ENCODE assay signal across 26 mouse cellular contexts in the genomic region with DNA sequence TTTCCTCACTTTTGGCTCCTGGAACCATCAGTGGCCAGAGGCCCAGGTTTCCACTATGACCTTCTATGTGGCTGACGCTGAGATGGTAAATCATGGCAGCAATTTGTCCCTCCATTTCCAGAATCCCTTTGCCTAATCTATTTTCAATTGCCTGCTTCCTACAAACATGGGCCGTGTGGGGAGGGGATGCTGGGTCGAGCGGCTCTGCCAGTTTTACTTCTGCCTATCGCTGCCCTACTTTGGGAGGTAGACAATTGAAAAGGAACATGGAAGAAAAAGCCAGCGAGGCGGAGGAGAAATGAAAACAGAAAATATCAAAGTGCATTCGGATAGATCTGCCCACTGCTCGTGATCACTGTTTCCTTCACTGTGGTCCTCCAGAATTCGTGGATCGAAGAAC.
"Had no signal": no experiment of that assay in that cellular context is flagged by ENCODE, and none has a peak within 500 bp of the region (broad histone marks: within the 10 kb centered on the region; RNA-seq: fewer than 3 reads in every experiment).

No protein-coding gene starts in this region.

- DNase-seq: gastrocnemius, adult 2 months; gastrocnemius, postnatal 10 days; gastrocnemius, postnatal 25 days; heart, adult 11 months; heart, adult 2 months; heart, postnatal 14 days; heart, postnatal 36 days; kidney, adult 11 months; kidney, adult 2 months; kidney, adult 9 months; kidney, postnatal 14 days; kidney, postnatal 36 days; layer of hippocampus, adult 9-11 months; layer of hippocampus, postnatal 36 days; left cerebral cortex, postnatal 4 days had no signal

- ATAC-seq: hindbrain, postnatal 0 days; intestine, embryonic 16.5 days; liver, embryonic 12.5 days had no signal

- H3K4me3 ChIP-seq: gastrocnemius, adult 2 months; heart, adult 2 months; heart, embryonic 13.5 days; heart, embryonic 15.5 days; hindbrain, embryonic 13.5 days; hindbrain, embryonic 15.5 days; kidney, embryonic 15.5 days; limb, embryonic 13.5 days; limb, embryonic 15.5 days; liver, embryonic 12.5 days had no signal

- H3K27ac ChIP-seq: gastrocnemius, adult 2 months; heart, adult 2 months; heart, embryonic 13.5 days; heart, embryonic 15.5 days; hindbrain, embryonic 13.5 days; hindbrain, embryonic 15.5 days; hindbrain, postnatal 0 days; kidney, embryonic 15.5 days; kidney, postnatal 0 days; limb, embryonic 13.5 days; limb, embryonic 15.5 days; liver, embryonic 12.5 days had no signal

- H3K4me1 ChIP-seq: hindbrain, embryonic 13.5 days; hindbrain, embryonic 15.5 days; limb, embryonic 15.5 days; liver, embryonic 12.5 days had no signal
